Mouse (Mus musculus) MN1 (cell line): ENCODE measurements around the gene Qtrt2.

Source experiments
- DNase-seq: peaks from one replicate; pipeline ENCODE4 v3.0.0-alpha.2; 2016; ENCODE audit warnings: low spot score

The Qtrt2 gene

GRCm38 (mm10) chr16:43926341-43926859 is at the start of gene Qtrt2:
TSS of gene Qtrt2 (minus strand) at chr16:43926809.
- DNase-seq = no peak

- no peak for DNase-seq
Observed at GRCm38 (mm10) chr16:43973606-43974220, 47.1 kb upstream of the Qtrt2 start.

GRCm38 (mm10) chr16:43973147-43973546 is 46.5 kb upstream of the Qtrt2 start:
- no peak for DNase-seq

- no peak for DNase-seq
Observed at GRCm38 (mm10) chr16:43972391-43972790, 45.8 kb upstream of the Qtrt2 start.

DNA sequence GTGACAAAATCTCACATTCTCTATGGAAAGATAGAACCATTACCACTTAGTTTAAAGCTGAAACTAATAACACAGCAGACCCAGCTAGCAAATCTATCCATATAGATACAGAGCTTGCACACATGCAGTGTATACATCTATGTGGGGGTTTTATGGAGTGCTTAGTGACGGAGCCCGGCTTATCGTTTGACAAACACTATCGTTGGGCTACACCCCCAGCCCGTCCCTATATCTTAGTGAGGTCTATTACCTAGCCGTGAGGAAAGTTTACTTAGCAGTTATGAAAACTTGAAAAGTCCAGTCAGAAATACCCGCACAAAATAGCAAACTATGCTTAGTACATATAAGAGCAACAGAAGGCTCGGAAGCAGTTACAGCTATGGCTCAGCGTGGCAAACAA is 45.1 kb upstream of the Qtrt2 start:
- DNase-seq = no peak

DNA sequence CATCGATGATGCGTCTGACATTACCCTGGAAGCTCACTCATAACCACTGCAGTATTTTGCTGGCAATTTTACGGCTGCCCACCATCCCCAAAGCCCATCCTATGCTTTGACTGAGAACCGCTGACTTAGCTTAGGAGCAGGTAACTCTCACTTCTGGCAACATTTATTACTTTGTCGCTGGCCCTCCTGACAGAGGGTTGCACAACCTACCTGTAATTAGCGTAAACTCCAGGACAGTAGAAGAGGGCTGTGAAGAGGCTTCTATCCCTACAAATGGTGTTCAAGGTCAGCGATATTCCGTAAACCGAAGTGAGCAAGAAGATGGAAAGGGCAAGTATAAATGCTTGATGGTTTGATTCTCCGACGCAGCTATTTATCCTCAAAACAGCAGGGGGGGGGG is 44.6 kb upstream of the Qtrt2 start:
- DNase-seq = no peak

- no peak for DNase-seq
Observed at GRCm38 (mm10) chr16:43970426-43970825, 43.8 kb upstream of the Qtrt2 start.

DNA sequence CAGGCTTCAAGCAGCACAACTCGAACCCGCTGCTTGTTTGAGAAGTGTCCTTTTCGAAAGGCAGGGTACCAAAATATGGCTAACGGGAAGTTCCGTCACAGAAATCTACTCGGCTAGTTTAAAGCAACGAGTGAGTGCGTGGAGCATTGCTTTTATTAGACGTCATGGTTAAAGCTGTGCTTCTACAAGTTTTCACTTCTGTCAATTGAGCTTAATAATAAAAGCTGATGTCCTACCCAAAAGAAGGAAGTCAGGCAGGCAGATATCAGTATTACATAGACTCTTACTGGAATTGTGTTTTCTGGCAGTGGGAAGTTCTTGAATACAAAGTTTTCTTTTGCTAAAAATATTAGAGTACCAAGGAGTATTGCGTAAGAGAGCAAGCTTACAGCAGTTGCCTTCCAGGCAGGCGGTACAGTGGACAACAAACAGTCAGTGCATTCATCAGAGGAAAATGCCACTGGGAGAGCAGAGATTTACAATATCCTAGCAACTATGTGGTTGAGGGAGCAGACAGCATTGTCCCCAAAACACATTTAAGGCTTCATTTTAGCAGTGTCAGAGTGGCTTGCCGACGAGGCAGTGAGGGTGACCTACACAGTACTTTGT is 39.3 kb upstream of the Qtrt2 start:
- no peak for DNase-seq

- DNase-seq = no peak
Observed at GRCm38 (mm10) chr16:43963780-43964179, 37.2 kb upstream of the Qtrt2 start.

- DNase-seq = no peak
Observed at GRCm38 (mm10) chr16:43963291-43963690, 36.7 kb upstream of the Qtrt2 start.

- no peak for DNase-seq
Observed at GRCm38 (mm10) chr16:43958038-43958437, 31.4 kb upstream of the Qtrt2 start.

DNA sequence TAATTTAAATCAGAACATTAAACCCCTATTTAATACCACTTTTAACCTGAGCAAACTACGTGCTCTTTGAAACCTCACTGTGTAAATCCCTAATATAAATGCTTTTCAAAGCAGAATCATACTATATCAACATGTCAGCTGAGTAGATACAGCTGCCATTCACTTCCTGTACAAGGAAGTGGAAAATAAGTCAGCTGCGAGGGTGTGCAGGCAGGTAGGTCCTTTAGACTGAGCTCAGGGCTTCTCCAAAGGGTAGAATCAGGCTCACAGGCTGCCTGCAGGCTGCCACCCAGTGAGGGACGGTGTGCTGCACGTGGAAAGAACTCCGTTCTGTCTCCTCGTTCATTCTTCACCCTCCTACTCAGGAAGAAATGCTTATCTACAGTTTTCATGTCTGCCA is 28.3 kb upstream of the Qtrt2 start:
- DNase-seq = no peak

- no peak for DNase-seq
Observed at GRCm38 (mm10) chr16:43951591-43951990, 25.0 kb upstream of the Qtrt2 start.

DNA sequence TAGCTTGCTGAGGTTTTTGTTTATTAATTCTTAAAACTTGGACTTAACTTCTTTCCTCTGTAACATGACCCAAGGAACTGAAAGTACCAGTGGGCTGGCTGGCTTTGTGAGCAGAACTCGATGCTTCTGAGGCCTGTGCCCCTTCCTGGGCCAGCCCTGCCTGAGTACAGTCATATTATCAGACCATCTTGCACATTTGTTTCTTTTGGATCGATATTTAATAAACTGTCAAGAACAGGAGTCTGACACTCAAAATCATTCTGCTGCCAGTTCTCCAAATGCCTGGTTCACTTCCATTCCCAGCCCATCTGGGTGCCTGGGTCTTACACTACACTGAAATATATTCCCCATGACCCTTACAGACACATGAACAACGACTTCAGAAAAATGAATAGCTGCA is 19.3 kb upstream of the Qtrt2 start:
- DNase-seq = no peak

- DNase-seq = no peak
Observed at GRCm38 (mm10) chr16:43945351-43945750, 18.7 kb upstream of the Qtrt2 start.

- no peak for DNase-seq
Observed at GRCm38 (mm10) chr16:43940846-43941245, 14.2 kb upstream of the Qtrt2 start.

- no peak for DNase-seq
Observed at GRCm38 (mm10) chr16:43935892-43936291, 9.3 kb upstream of the Qtrt2 start.

- DNase-seq = no peak
Observed at GRCm38 (mm10) chr16:43935367-43935766, 8.8 kb upstream of the Qtrt2 start.

DNA sequence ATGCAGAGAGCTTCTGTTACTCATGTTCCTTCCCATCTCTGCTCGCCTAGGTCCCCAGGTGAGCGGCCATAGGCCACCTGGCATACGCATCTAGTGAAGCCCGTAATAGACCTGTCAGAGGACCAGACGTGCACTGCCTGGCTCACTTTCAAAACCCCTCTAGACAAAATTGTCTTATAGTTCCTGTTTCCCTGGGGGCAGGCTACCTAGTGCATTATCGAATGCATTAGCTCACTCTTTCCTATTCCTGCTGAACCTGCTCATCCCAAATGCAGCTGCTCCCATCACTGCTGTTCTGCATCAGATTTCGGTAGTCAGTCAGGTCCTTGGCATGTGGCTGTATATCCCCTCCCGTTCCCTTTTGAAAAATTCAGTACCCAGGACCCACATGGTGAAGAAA is 8.2 kb upstream of the Qtrt2 start:
- no peak for DNase-seq

DNA sequence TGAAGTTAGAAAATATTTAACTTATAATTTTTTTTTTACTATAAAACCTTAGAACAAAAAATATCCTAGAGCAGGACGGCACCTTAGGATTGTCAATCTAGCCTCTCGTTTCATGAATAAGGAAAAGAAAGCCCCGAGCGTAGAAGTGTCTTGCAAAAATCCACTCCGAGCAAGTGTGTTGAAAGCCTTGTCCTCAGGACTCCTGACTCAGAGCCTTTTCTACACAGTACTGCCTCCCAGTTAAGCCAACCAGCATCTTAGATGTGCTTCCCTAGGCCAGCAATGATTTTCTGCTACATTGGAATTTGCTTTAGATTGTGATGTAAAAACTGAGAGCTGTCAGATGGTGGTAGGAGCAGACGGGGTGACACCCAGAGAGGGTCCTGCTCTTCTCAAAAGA is 6.4 kb upstream of the Qtrt2 start:
- DNase-seq = no peak

GRCm38 (mm10) chr16:43932319-43932718 is 5.7 kb upstream of the Qtrt2 start:
- no peak for DNase-seq

DNA sequence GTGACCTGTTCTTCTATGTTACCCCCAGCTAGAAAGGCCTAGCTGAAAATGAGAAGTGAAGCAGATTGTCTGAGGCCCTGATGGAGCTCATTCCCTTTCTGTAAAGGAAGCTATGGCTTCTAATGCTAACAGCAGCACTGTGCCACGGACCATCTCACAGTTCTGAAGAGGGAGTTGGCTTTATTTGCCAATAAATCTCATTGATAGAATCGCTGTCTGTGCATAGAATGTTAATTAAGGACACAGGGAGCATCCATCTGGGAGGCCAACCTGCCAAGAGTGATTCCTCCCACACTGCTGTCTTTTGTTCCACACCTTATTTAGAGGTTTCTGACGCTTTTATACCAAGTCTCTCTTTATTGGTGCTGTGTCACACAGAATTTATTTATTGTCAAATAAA is 4.9 kb upstream of the Qtrt2 start:
- DNase-seq = no peak

GRCm38 (mm10) chr16:43930577-43930976 is 4.0 kb upstream of the Qtrt2 start:
- DNase-seq = no peak

GRCm38 (mm10) chr16:43925846-43926245 is 763 bp downstream of the Qtrt2 start:
- no peak for DNase-seq
